17 mouse cellular contexts compared by ENCODE assay signal in genomic region chr4:36325603-36326002, GRCm38 (mm10).
"Had no signal": no experiment of that assay in that cellular context is flagged by ENCODE, and none has a peak within 500 bp of the region (broad histone marks: within the 10 kb centered on the region; RNA-seq: fewer than 3 reads in every experiment).

No protein-coding gene starts in this region.

- DNase-seq: left cerebral cortex, postnatal 4 days; liver; liver, embryonic 13.5 days; liver, postnatal 0 days; lung, adult 18-20 months; lung, adult 2 months; lung, embryonic 14.5 days; lung, postnatal 10 days; lung, postnatal 14 days; lung, postnatal 36 days; lung, postnatal 4 days; midbrain, embryonic 14.5 days had no signal

- ATAC-seq: liver, embryonic 12.5 days; liver, postnatal 0 days; lung, postnatal 0 days; midbrain, embryonic 13.5 days; midbrain, embryonic 15.5 days; midbrain, embryonic 16.5 days had no signal
